Mouse (Mus musculus) layer of hippocampus, adult 9-10 months (tissue): ENCODE results near the gene Olfr45.
"Not testable (repeated sequence)": the region's sequence is repeated elsewhere in the genome, so short reads cannot be mapped to it uniquely, and the experiment has no call there.

Experiments
- DNase-seq: peaks from one replicate; pipeline ENCODE4 v3.0.0; 2022; ENCODE audit warnings: low spot score

Gene Olfr45

DNA sequence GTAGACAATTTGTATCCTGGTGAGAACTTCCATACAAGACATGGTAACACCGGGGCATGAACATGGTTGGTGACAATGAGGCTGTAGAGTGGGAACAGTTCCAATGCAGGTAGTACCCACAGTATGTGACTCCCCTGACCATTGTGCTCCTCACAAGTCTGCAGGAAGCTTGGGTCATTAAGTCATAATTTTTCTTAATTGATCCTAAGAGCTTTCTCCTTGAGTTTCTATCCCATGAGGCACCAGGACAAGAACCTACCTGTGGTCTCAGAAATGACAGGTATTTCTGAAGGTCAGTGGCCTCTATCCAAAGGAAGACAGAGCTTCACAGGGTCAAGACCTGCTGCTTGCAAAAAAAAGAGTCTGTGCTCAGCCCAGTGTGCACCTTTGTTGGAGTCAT is at the start of gene Olfr45:
Gene Olfr45, plus strand, starts transcription at position 301 of the 400 bp plus-strand sequence.
- no peak for DNase-seq

DNA sequence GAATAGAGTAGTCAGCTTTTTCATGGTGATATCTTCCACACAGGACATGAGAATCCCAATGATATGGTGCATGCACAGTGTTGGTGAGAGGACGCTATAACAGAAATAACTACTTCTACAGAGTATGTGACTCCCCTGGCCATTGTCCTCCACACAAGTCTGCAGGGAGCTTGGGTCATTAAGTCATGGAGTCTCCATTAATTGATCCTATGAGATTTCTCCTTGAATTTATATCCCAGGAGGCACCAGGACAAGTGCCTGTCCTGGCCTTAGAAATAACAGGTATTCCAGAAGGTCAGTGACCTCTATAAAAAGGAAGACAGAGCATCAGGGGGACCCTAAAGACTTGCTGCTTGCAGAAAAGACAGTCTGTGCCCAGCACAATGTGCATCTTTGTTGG is 35.6 kb upstream of the Olfr45 start, which contains the start of gene Olfr53:
Gene Olfr53, plus strand, starts transcription at position 301 of the 400 bp plus-strand sequence.
- DNase-seq = no peak

DNA sequence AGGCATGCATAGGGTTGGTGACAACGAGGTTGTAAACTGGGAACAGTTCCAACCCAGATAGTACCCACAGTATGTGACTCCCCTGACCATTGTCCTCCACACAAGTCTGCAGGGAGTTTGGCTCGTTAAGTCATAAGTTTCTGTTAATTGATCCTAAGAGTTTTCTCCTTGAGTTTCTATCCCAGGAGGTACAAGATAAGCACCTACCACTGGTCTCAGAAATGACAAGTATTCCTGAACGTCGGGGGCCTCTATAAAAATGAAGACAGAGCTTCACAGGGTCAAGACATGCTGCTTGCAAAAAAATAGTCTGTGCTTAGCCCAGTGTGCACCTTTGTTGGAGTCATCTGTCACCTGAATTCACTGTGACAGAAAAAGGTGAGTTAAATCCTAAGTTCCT is 22.1 kb upstream of the Olfr45 start, which contains the start of gene Olfr539:
Gene Olfr539, plus strand, starts transcription at position 301 of the 400 bp plus-strand sequence.
- no peak for DNase-seq

DNA sequence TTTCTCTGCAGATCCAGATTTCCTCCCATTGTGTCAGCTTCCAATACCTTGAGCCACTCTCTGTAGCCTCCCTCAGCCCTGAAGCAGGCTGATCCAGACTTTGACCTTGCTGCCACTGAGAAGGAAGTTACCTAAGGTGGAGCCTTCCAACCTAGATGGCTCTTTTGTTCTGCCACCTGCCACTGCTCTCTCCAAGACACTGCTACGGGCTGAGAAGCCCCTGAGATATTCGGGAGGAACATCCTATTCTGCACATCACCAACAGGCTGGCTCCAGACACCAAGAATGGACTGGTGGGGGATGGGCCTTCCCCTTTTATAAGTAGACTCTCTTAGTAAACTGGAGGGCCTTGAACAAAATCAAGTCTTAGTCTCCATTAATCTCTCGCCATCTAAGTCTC is 11.1 kb upstream of the Olfr45 start:
- DNase-seq = not testable (repeated sequence)

DNA sequence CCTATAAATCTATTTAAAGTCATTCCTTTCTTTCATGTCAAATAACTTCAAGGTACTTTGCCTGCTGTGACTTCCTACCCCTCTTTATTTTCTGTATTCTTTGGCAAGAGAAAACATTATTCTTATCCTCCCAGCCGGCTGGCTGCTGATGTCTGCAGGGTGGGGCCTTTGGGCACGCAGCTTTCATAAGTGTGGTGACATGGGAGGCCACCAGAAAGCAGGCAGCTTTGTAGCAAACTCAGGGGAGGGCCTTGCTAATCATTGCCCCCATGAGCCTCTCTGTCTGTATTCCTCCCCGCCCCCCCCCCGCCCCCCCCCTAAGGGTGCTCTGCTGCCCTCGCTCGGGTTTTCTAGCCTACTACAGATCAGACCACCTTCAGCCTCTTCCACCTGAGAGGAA is 5.9 kb upstream of the Olfr45 start:
- DNase-seq = no peak

- DNase-seq = not testable (repeated sequence)
Observed at GRCm38 (mm10) chr7:140679591-140679990, 2.2 kb upstream of the Olfr45 start.

GRCm38 (mm10) chr7:140696967-140697366 is 15.2 kb downstream of the Olfr45 start, which contains the start of gene Olfr541:
Olfr541 (plus strand) TSS chr7:140697267.
- DNase-seq = no peak

DNA sequence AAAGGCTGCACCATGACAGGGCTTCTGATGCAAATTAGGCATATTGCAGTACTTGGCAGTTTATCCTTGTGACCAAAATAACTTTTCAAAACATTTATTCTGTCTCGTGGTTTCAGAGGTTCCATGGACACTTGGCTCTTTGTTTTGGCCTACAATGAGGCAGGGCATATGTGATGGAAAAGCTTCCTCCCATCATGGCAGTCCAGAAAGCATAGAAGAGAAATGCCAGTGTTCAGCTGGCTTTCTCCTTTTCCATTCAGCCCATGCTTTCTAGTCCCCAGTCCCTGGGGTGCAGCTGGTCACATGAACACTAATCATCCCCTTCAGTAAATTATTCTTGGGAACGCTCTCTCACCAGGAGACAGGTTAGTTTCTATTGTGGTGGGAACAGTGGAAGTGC is 24.6 kb downstream of the Olfr45 start:
- DNase-seq = no peak

- DNase-seq = no peak
Observed at GRCm38 (mm10) chr7:140707536-140708284, 26.0 kb downstream of the Olfr45 start.

DNA sequence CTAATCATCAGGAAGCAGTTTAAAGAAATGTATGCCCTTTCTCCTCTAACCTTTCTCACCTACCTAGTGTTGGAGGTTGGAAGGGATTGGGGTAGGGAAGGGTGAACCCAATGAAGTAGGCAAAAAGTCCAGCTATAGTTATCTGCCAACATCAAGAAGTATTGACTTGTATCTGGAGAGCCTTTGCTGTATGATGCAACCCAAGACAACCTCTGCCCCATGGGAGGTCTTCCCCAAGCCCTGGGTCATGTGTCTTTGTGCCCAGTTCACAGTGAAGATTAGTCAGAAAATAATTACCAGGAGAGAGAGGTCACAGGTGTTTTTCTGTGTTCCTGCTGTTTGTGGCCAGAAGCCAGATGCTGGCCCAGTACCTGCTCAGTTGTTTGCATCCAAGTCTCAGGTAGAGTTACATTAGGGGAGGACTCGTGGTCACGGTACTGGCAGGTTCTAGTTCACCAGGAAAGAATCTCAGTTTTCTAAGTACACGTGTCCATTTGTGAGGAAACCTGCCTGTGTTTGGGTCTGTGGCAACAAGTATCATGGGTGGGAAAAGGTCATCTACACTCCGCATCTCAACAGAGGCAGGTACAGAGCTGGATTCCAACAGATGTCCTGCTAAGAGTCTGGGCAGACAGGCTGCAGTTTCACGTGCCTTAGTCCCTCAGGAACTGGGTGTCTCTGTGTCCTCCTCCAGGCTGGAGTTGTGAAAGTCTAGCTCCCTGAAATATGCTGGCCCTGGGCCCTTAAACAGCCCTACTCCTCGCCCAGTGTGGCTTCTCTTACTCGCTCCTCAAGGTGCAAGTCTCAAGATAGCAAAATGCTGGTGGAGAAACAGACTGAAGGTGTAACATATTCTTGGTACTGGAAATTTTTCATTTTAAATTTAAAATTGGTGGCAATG is 35.7 kb downstream of the Olfr45 start:
- no peak for DNase-seq

- DNase-seq = no peak
Observed at GRCm38 (mm10) chr7:140721095-140721494, 39.3 kb downstream of the Olfr45 start.

GRCm38 (mm10) chr7:140725558-140725957 is 43.8 kb downstream of the Olfr45 start:
- DNase-seq = no peak

DNA sequence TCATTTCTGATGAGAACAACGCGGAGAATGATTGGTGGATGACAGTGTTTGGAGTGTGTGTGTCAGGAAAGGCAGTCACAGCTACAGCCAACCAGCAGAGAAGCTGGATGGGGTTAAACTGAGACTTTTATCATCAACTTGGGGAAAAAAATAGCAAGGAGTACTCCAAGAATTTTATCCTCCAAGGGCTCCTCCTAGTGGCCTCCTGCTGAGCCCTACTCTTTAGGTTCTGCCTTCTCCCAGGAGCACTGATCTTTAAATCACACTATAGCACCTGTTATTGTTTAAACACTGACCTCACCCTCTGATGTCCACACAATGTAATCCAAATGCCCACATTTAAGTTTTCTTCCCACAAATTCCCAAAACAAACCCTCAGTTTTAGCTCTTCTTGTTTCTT is 51.4 kb downstream of the Olfr45 start:
- no peak for DNase-seq
